Mouse (Mus musculus) cerebellum, adult 2 months (tissue): ENCODE data around the gene Naa30.

Source experiments
- CTCF ChIP-seq: fragments of 200-500 bp; IDR thresholded peaks from 2 replicates; pipeline ENCODE4 v1.5.1; 2011; ENCODE audit warnings: low read depth, mild to moderate bottlenecking, control low read depth, low read length, moderate library complexity, borderline replicate concordance; ENCODE audit not compliant: insufficient read depth
- POLR2A ChIP-seq: fragments of 200-500 bp; IDR thresholded peaks from 2 replicates; pipeline ENCODE4 v1.6.1; 2011; ENCODE audit warnings: low read length, control low read depth, borderline replicate concordance; ENCODE audit not compliant: insufficient read depth

GRCm38 (mm10) chr14:49140756-49141155 lies 31.3 kb upstream of the Naa30 start:
- TF ChIP-seq POLR2A: no peak
- TF ChIP-seq CTCF: no peak
